Mouse (Mus musculus) heart, postnatal 0 days (tissue): ENCODE results near the gene Lif. TPM values are rescaled to one million over a fixed set of nuclear protein-coding genes. Genes with fewer than 3 reads are reported as not detected.
A peak's percentile ranks its signal among the peaks of the same experiment; 100 is the strongest.

Source experiments
- ATAC-seq: fragments of 200-750 bp; cut with Nextera tagmentation; 2 replicates; pipeline ENCODE4 v1.8.0; 2017; ENCODE audit warnings: low read depth, moderate number of reproducible peaks, moderate library complexity; ENCODE audit not compliant: insufficient read depth
- DNase-seq: peaks from one replicate; pipeline ENCODE4 v3.0.0-alpha.2; 2016; ENCODE audit warnings: low spot score
- H3K27ac ChIP-seq: fragments of 300-500 bp; sonication (generic); 2 replicates; pipeline ENCODE4 v1.5.1; 2014; ENCODE audit warnings: low read depth, mild to moderate bottlenecking
- H3K27me3 ChIP-seq: fragments of 300-500 bp; sonication (generic); 2 replicates; pipeline ENCODE4 v1.6.1; 2014; ENCODE audit warnings: low read length, mixed read lengths; ENCODE audit not compliant: control insufficient read depth, insufficient read depth
- H3K36me3 ChIP-seq: fragments of 300-500 bp; sonication (generic); replicated peaks from 2 replicates; pipeline ENCODE4 v1.6.1; 2014; ENCODE audit warnings: low read length, mixed read lengths; ENCODE audit not compliant: control insufficient read depth, insufficient read depth
- H3K4me1 ChIP-seq: fragments of 300-500 bp; sonication (generic); 2 replicates; pipeline ENCODE4 v1.6.1; 2014; ENCODE audit warnings: antibody characterized with exemption; ENCODE audit not compliant: control insufficient read depth, insufficient read depth
- H3K4me2 ChIP-seq: fragments of 300-500 bp; sonication (generic); 2 replicates; pipeline ENCODE4 v1.6.1; 2014; ENCODE audit warnings: low read depth, mild to moderate bottlenecking, low read length, moderate library complexity
- H3K4me3 ChIP-seq: fragments of 300-500 bp; sonication (generic); 2 replicates; pipeline ENCODE4 v1.5.1; 2014; ENCODE audit warnings: low read depth, low read length
- H3K9ac ChIP-seq: fragments of 300-500 bp; sonication (generic); replicated peaks from 2 replicates; pipeline ENCODE4 v1.6.1; 2014; ENCODE audit warnings: low read depth, low read length, mixed read lengths
- H3K9me3 ChIP-seq: fragments of 300-500 bp; sonication (generic); replicated peaks from 2 replicates; pipeline ENCODE4 v1.6.1; 2016; ENCODE audit warnings: low read length; ENCODE audit not compliant: control insufficient read depth
- CTCF ChIP-seq: IDR thresholded peaks from 2 replicates; pipeline ENCODE4 v1.5.1; 2016; ENCODE audit warnings: antibody characterized with exemption, control low read depth, low read depth
- EP300 ChIP-seq: IDR thresholded peaks from 2 replicates; pipeline ENCODE4 v1.6.1; 2016; ENCODE audit warnings: antibody characterized with exemption, low read depth
- WGBS: fragments of 180-500 bp; shearing (Covaris S2); extraction: QIAGEN DNeasy Blood & Tissue Kit; methylation state at CpG from one replicate; pipeline ENCODE4 v1.1.7; 2014; 5-methylcytosine and 5-hydroxymethylcytosine counted together
- polyA plus RNA-seq: library from polyadenylated mRNA; unstranded; fragments of >200 nt; fragmentation: Nextera tagmentation; extraction: Ambion mirVana; gene quantifications from 2 replicates; pipeline ENCODE4 v1.2.1, GENCODE M21; 2015
- total RNA-seq: library from RNA; depleted of rRNA; stranded (reverse); fragments of >200 nt; gene quantifications from 2 replicates; pipeline ENCODE4 v1.2.3, GENCODE M21; 2014; ENCODE audit warnings: low replicate concordance

Lif gene
- total and polyA plus RNA-seq, 2 experiments from 2014 or later, result 0.71 to 0.73 TPM

DNA sequence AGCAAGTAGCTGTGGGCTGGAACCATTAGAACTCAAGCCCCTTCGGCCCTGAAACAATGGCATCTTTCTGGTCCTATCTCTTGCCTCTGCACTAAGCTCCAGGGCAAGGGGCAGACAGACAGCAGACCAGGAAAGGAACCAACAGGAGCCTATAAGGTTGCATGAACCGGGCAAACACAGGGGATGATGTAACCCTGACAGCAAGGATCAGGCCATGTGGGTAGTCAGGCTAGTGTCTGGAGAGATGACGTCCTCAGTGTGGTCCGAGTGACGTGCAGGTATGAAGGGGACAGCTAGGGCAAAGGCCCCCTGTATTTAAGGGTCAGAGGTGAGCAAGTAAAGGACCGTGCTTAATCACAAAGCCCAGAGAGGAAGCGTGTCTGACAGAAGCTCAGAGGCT lies 7.1 kb upstream of the Lif start:
- Histone ChIP-seq H3K36me3 (no peaks in the 10 kb centered on the region), H3K4me3 (no peak overlapping the region), H3K27ac (no peak overlapping the region), H3K27me3 (no peaks in the 10 kb centered on the region), H3K4me2 (no peak overlapping the region), H3K4me1 (no peaks in the 10 kb centered on the region), H3K9me3 (no peaks in the 10 kb centered on the region), H3K9ac (no peak overlapping the region)
- TF ChIP-seq EP300 (no peak), CTCF (no peak)
- no peak for DNase-seq
- ATAC-seq, result no peak
- 72% methylated on average over 7 of the region's 7 CpGs for WGBS

DNA sequence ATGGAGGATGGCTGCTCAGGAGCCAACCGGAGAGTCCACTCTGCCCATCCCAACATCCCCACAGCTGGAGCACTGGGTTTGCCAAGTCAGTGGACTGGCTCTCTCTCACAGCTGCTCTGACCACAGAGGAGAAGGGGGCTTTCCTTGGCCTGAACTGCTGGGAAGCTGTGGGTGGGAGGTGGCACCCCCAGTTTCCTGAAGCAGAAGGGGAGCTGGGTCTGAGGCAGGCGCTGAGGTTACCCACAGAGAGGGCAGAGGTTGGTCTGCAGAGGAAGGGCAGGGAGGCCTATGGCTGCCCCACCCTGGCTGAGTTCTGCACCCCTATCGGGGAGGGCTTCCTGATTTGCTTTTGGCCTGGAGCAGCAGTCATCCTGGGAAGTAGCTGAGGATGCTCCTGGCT lies 6.0 kb upstream of the Lif start:
- no peaks in the 10 kb centered on the region for H3K4me1 ChIP-seq
- no peak overlapping the region for H3K9ac ChIP-seq
- H3K4me3 ChIP-seq, result no peak overlapping the region
- no peaks in the 10 kb centered on the region for H3K36me3 ChIP-seq
- TF ChIP-seq EP300 (no peak), CTCF (no peak)
- DNase-seq (no peak), ATAC-seq (no peak)
- WGBS, result 65% methylated on average over 3 of the region's 3 CpGs
- no peak overlapping the region for H3K27ac ChIP-seq
- H3K9me3 ChIP-seq, result no peaks in the 10 kb centered on the region
- H3K27me3 ChIP-seq, result no peaks in the 10 kb centered on the region
- H3K4me2 ChIP-seq, result no peak overlapping the region

GRCm38 (mm10) chr11:4252886-4253285 lies 4.5 kb upstream of the Lif start:
- H3K27me3 ChIP-seq, result no peaks in the 10 kb centered on the region
- no peak overlapping the region for H3K9ac ChIP-seq
- ATAC-seq (no peak), DNase-seq (no peak)
- H3K4me1 ChIP-seq, result no peaks in the 10 kb centered on the region
- 66% methylated on average over 2 of the region's 2 CpGs for WGBS
- H3K9me3 ChIP-seq, result no peaks in the 10 kb centered on the region
- H3K4me2 ChIP-seq, result no peak overlapping the region
- no peak overlapping the region for H3K27ac ChIP-seq
- H3K4me3 ChIP-seq, result no peak overlapping the region
- TF ChIP-seq EP300 (no peak), CTCF (no peak)
- no peaks in the 10 kb centered on the region for H3K36me3 ChIP-seq

GRCm38 (mm10) chr11:4257756-4258155 lies 399 bp downstream of the Lif start:
- no peak overlapping the region for H3K27ac ChIP-seq
- no peaks in the 10 kb centered on the region for H3K9me3 ChIP-seq
- no peak for ATAC-seq
- H3K36me3 ChIP-seq, result no peaks in the 10 kb centered on the region
- DNase-seq, result no peak
- H3K4me1 ChIP-seq, result peaks cover 23% of the 10 kb centered on the region
- TF ChIP-seq EP300, result no peak
- TF ChIP-seq CTCF, result no peak
- H3K4me3 ChIP-seq, result no peak overlapping the region
- H3K27me3 ChIP-seq, result no peaks in the 10 kb centered on the region
- H3K4me2 ChIP-seq, result no peak overlapping the region
- no peak overlapping the region for H3K9ac ChIP-seq
- WGBS, result 44% methylated on average over 5 of the region's 5 CpGs

DNA sequence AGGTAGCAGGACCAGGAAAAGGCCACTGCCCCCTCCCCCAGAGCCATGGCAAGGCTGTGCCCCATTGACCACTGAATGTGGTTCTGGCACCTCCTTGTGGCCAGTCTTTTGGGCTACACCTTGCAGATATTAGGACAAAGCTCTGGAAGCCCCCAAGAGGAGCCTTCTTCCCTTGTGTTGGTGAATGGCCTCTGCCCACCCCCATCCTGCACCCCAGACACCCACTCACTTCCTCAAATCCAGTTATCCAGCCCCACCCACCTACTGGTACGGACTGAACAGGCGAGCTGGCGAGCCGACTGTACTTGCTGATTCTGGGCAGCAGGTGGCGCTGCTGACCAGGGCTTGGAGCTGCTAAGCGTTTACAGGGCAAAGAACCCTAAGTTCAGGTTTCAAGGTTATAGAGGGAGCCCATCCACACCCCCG lies 1.3 kb downstream of the Lif start:
- ATAC-seq, result peak; percentile 31
- peak; percentile 63 for DNase-seq
- no peak overlapping the region for H3K27ac ChIP-seq
- TF ChIP-seq EP300, result no peak
- TF ChIP-seq CTCF, result peak; percentile 91
- H3K4me2 ChIP-seq, result peak overlapping the region; percentile 42
- peaks cover 26% of the 10 kb centered on the region for H3K4me1 ChIP-seq
- no peaks in the 10 kb centered on the region for H3K9me3 ChIP-seq
- H3K36me3 ChIP-seq, result no peaks in the 10 kb centered on the region
- WGBS, result under 1% methylated on average over 7 of the region's 7 CpGs
- no peak overlapping the region for H3K9ac ChIP-seq
- H3K4me3 ChIP-seq, result no peak overlapping the region
- H3K27me3 ChIP-seq, result no peaks in the 10 kb centered on the region

DNA sequence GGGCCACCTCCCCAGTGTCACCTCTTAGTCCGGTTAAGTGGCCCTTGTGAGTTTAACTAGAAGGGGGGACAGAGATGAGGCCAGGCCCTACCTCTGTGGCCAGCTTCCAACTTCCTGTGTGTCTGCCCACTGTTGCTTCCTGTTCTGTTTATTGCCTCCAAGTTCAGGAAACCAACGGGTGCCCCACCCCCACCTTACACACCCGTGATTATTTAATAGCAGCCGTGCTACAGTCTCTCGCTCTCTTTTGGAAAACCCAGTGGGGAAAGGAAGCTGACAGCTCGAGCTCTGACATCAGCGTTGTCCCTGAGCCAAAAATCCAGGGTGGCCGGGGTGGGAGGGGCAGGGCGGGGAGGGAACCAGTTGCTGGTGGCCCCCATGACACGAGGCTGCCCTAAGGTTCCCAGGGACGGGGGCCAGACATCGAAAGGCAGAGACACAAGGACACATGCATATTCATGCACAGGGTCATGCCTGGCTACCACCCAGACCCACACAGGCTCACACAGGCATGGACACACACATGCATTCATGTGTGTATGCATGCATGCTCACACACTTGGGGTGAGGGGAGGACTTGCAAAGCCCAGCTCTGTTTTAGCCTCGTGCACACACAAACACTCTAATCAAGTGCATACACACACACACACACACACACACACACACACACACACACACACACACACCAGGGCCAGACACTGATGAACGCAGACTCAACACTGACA lies 3.3 kb downstream of the Lif start:
- Histone ChIP-seq H3K4me2 (peak overlapping the region; percentile 43), H3K36me3 (no peaks in the 10 kb centered on the region), H3K4me3 (no peak overlapping the region), H3K4me1 (peaks cover 31% of the 10 kb centered on the region), H3K27ac (no peak overlapping the region), H3K27me3 (peaks cover 10% of the 10 kb centered on the region), H3K9ac (0 out of 2 replicates have a peak overlapping the region, but pooled peaks have one; percentile 8), H3K9me3 (no peaks in the 10 kb centered on the region)
- DNase-seq (peak; percentile 58), ATAC-seq (no peak)
- no peak for TF ChIP-seq EP300
- no peak for TF ChIP-seq CTCF
- WGBS, result 11% methylated on average over 14 of the region's 14 CpGs
